Mouse (Mus musculus) limb, embryonic 14.5 days (tissue): Measurements from ENCODE around the gene A130010J15Rik. TPM values are rescaled to one million over a fixed set of nuclear protein-coding genes. Genes with fewer than 3 reads are reported as not detected.

Source experiments
- ATAC-seq: fragments of 200-750 bp; cut with Nextera tagmentation; 2 replicates; pipeline ENCODE4 v1.8.0; 2017; ENCODE audit warnings: low read depth, moderate number of reproducible peaks, moderate TSS enrichment; ENCODE audit not compliant: low FRiP score
- DNase-seq: peaks from one replicate; pipeline ENCODE4 v3.0.0-alpha.2; 2015; ENCODE audit warnings: low spot score
- H3K27ac ChIP-seq: fragments of 300-500 bp; sonication (generic); replicated peaks from 2 replicates; pipeline ENCODE4 v1.5.1; 2014; ENCODE audit warnings: low read depth, mild to moderate bottlenecking, low read length, moderate library complexity, mixed read lengths
- H3K27me3 ChIP-seq: fragments of 300-500 bp; sonication (generic); 2 replicates; pipeline ENCODE4 v1.6.1; 2014; ENCODE audit warnings: low read length, mixed read lengths; ENCODE audit not compliant: control insufficient read depth, insufficient read depth
- H3K36me3 ChIP-seq: fragments of 300-500 bp; sonication (generic); 2 replicates; pipeline ENCODE4 v1.6.1; 2014; ENCODE audit warnings: mild to moderate bottlenecking, low read length, moderate library complexity, mixed read lengths; ENCODE audit not compliant: control insufficient read depth, insufficient read depth
- H3K4me1 ChIP-seq: fragments of 300-500 bp; sonication (generic); 2 replicates; pipeline ENCODE4 v1.6.1; 2014; ENCODE audit warnings: antibody characterized with exemption, low read length, mixed read lengths; ENCODE audit not compliant: control insufficient read depth, insufficient read depth
- H3K4me2 ChIP-seq: fragments of 300-500 bp; sonication (generic); replicated peaks from 2 replicates; pipeline ENCODE4 v1.6.1; 2014; ENCODE audit warnings: low read depth, mild to moderate bottlenecking, low read length, moderate library complexity; ENCODE audit not compliant: severe bottlenecking
- H3K4me3 ChIP-seq: fragments of 300-500 bp; sonication (generic); replicated peaks from 2 replicates; pipeline ENCODE4 v1.5.1; 2014; ENCODE audit warnings: low read length
- H3K9ac ChIP-seq: fragments of 300-500 bp; sonication (generic); 2 replicates; pipeline ENCODE4 v1.6.1; 2014; ENCODE audit warnings: mild to moderate bottlenecking, low read depth, low read length, moderate library complexity; ENCODE audit not compliant: severe bottlenecking
- H3K9me3 ChIP-seq: fragments of 300-500 bp; sonication (generic); 2 replicates; pipeline ENCODE4 v1.6.1; 2016; ENCODE audit warnings: low read length; ENCODE audit not compliant: control insufficient read depth
- POLR2A ChIP-seq: fragments of 200-500 bp; IDR thresholded peaks from 2 replicates; pipeline ENCODE4 v1.8.0; 2012; ENCODE audit warnings: inconsistent platforms, mild to moderate bottlenecking, moderate library complexity, borderline replicate concordance; ENCODE audit not compliant: insufficient read depth, insufficient read length; ENCODE audit errors: extremely low read depth
- WGBS: fragments of 180-500 bp; shearing (Covaris S2); extraction: QIAGEN DNeasy Blood & Tissue Kit; methylation state at CpG from one replicate; pipeline ENCODE4 v1.1.7; 2014; 5-methylcytosine and 5-hydroxymethylcytosine counted together
- polyA plus RNA-seq, 2 experiments: library from polyadenylated mRNA; depleted of rRNA in 1 of 2; stranded (reverse) in 1 of 2; unstranded in 1 of 2; fragments of >200 nt; fragmentation: Nextera tagmentation in 1 of 2; extraction: Ambion mirVana in 1 of 2; gene quantifications; 2 replicates each; pipeline versions ENCODE4 v1.2.1 to v1.2.3; 2012 to 2014

Gene A130010J15Rik
- polyA plus RNA-seq, 2 experiments, result 9.6 to 15.1 TPM

DNA sequence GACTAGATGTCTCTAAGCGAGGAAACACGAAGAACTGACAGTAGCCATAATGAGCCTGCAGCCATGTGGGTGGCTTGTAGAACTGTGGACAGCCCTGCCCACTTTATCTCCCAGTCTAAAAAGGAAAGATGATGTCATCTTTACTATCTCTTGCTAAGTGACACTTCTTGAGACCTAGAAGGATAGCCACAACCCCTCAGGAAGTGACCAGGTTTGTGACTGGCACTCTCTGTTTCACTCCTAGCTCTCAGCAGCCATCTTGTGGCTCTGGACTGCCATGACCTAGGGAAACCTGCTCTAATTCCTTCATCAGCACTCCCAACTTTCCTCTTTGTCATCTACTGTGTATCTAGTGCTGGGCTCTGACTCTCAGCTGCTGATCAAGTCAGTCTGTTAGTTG lies 30.5 kb downstream of the A130010J15Rik start:
- H3K4me1 ChIP-seq, result peaks cover 3% of the 10 kb centered on the region; the same call in 1 of the 2 replicates
- ATAC-seq (no peak), DNase-seq (no peak)
- H3K27ac ChIP-seq, result no peak overlapping the region
- no peaks in the 10 kb centered on the region for H3K27me3 ChIP-seq
- no peak overlapping the region for H3K9ac ChIP-seq
- H3K9me3 ChIP-seq, result no peaks in the 10 kb centered on the region
- H3K4me2 ChIP-seq, result no peak overlapping the region
- no peak for TF ChIP-seq POLR2A
- no peak overlapping the region for H3K4me3 ChIP-seq
- 81% methylated on average over 2 of the region's 2 CpGs for WGBS
- no peaks in the 10 kb centered on the region for H3K36me3 ChIP-seq

DNA sequence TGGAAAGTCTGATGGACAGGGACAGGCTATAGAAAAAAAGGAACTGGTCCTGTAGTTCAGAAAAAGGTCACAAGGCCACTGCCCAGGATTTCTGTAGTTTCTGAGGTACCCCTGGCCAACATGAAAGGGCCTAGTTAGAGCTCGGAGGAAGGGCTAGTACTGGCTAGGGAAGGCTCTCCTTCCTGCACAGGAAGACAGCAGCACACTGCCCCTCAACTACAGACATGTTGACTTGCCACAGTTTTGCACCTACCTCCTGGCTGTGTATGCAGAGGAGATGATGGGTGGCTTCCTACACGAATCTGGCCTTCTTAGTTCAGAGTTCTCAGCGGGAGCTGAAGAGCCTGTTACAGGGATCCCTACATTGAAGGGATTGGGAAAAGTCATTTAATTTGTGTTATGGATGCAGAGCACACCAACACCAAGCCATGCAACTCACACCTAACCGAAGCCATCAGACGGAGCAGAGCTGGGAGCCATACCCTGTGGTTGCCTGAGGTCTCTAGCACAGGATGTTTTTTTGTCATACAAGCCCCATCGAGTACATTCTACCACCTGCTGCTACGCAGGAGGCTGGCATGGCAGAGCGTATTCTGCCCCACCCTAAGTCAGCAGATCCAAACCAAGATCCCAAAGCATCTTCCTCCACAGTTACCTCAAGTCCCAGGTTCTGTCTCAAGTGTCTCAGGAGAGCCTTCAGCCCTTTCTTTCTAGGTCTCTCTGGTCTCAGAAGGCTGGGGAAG lies 33.0 kb downstream of the A130010J15Rik start:
- Histone ChIP-seq H3K4me2 (no peak overlapping the region), H3K27ac (no peak overlapping the region), H3K9me3 (no peaks in the 10 kb centered on the region), H3K36me3 (no peaks in the 10 kb centered on the region), H3K9ac (no peak overlapping the region), H3K4me3 (no peak overlapping the region), H3K27me3 (no peaks in the 10 kb centered on the region), H3K4me1 (no peaks in the 10 kb centered on the region)
- no peak for TF ChIP-seq POLR2A
- ATAC-seq (no peak), DNase-seq (no peak)
- WGBS, result 75% methylated on average over 8 of the region's 8 CpGs

- H3K4me1 ChIP-seq, result no peaks in the 10 kb centered on the region
- H3K27ac ChIP-seq, result no peak within 1 kb of the TSS
- TF ChIP-seq POLR2A, result no peak
- 57% methylated on average over 5 of the region's 5 CpGs for WGBS
- no peak within 1 kb of the TSS for H3K4me3 ChIP-seq
- no peak within 1 kb of the TSS for H3K9ac ChIP-seq
- no peaks in the 10 kb centered on the region for H3K36me3 ChIP-seq
- ATAC-seq (no peak), DNase-seq (no peak)
- H3K9me3 ChIP-seq, result no peaks in the 10 kb centered on the region
- no peak within 1 kb of the TSS for H3K4me2 ChIP-seq
- no peaks in the 10 kb centered on the region for H3K27me3 ChIP-seq
Observed at GRCm38 (mm10) chr1:193201383-193201778, 33.5 kb downstream of the A130010J15Rik start, which contains the start of gene Traf3ip3. Gene Traf3ip3, minus strand, starts transcription at chr1:193201703.

DNA sequence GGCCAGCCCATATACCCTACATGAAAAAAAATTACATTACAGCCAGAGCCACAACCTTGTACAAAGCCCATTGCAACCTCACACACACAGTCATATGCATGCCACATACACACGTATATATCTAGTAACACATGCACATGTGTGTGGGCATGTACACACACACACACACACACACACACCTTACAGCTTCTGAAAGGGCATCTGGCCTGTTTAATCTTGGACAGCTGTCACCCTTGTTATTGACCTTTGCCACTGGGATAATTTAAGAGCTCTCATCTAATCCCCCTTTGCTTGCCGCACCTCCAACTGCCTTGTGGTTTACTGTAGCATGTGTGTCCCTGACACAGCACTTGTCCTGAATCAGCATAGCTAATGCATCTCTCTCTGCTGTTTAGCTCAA lies 36.0 kb downstream of the A130010J15Rik start:
- Histone ChIP-seq H3K27me3 (no peaks in the 10 kb centered on the region), H3K27ac (no peak overlapping the region), H3K4me2 (no peak overlapping the region), H3K4me1 (no peaks in the 10 kb centered on the region), H3K9me3 (no peaks in the 10 kb centered on the region), H3K36me3 (no peaks in the 10 kb centered on the region), H3K9ac (no peak overlapping the region), H3K4me3 (no peak overlapping the region)
- TF ChIP-seq POLR2A, result no peak
- WGBS, result 45% methylated on average over 2 of the region's 2 CpGs
- DNase-seq (no peak), ATAC-seq (no peak; the same call in 1 of the 2 replicates)

GRCm38 (mm10) chr1:193205431-193205830 lies 37.6 kb downstream of the A130010J15Rik start:
- DNase-seq (no peak), ATAC-seq (no peak)
- Histone ChIP-seq H3K36me3 (no peaks in the 10 kb centered on the region), H3K9ac (no peak overlapping the region), H3K4me2 (no peak overlapping the region), H3K4me3 (no peak overlapping the region), H3K4me1 (no peaks in the 10 kb centered on the region), H3K9me3 (no peaks in the 10 kb centered on the region), H3K27me3 (no peaks in the 10 kb centered on the region), H3K27ac (no peak overlapping the region)
- TF ChIP-seq POLR2A, result no peak
- WGBS, result 95% methylated on average over 2 of the region's 2 CpGs
